Mouse (Mus musculus) heart, adult 2 months (tissue): ENCODE measurements at regions not wholly inside any gene's neighbourhood (a gene's known extent, or its start where the extent isn't known, plus 50 kb on each side); places are given as distances from the start of the nearest gene placed in this dataset.

Source experiments
- CTCF ChIP-seq: fragments of 200-600 bp; IDR thresholded peaks from 2 replicates; pipeline ENCODE4 v1.8.1; 2022; ENCODE audit warnings: antibody characterized with exemption, mild to moderate bottlenecking, moderate library complexity
- POLR2A ChIP-seq: fragments of 200-500 bp; IDR thresholded peaks from 2 replicates; pipeline ENCODE4 v1.6.1; 2011; ENCODE audit warnings: mild to moderate bottlenecking, low read depth, low read length, control low read depth; ENCODE audit not compliant: insufficient read depth

GRCm38 (mm10) chr10:124142336-124142735, 878.5 kb downstream of the Fam19a2 start:
- no peak for TF ChIP-seq CTCF
- TF ChIP-seq POLR2A: no peak
